Comparison of ENCODE assay signal across 8 mouse cellular contexts in the genomic region with DNA sequence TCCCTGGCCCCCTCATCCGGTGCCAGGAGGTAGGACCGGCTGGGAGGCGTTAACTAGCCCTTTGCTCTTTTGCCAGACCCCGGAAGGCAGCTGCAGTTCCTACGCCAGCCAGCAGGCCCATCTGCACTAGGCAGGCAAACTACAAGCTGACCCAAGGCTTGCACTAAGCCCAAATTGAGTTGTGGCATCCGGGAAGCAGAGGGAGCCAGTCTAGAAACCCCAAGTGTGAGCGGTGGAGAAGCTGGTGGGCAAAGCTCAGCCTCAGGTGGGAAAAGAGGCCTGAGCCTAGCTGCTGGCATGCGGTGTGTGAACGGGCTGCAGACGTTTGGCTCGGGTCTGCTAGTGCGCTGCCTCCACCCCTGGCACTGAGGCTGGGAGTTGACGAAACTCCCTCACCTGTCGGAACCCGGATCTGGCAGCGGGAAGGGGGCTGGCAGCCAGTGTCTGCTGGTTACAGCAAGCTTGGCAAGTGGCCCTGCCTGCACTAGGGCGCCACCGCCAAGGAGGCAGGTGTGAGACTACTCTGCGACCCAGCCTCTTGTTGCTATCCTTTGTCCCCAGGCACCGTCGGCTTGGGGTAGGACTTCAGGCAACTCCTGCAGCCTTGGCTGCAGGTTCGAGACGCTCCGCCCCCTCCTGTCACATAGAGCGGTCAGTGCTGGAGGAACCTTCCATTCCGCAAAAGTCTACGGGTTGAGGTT. TPM values are rescaled to one million over a fixed set of nuclear protein-coding genes. Genes with fewer than 3 reads are reported as not detected.
DNase-seq lines count a peak whose midpoint lies in the region; ATAC-seq and TF ChIP-seq lines count a peak whose summit lies in the region.

A gene (plus strand): TSS at position 232 of the 701 bp plus-strand sequence.

- H3K4me2 ChIP-seq in forebrain, embryonic 11.5 days (ENCODE audit: low read depth, low read length, severe bottlenecking), result peak within 1 kb of the TSS; percentile 74

- ATAC-seq in cerebellum, adult (ENCODE audit: insufficient number of reproducible peaks, low FRiP score, low TSS enrichment), result peak; percentile 21; the same call in 1 of the 2 replicates
- ATAC-seq in forebrain, embryonic 11.5 days (replicated peaks; ENCODE audit: low FRiP score), result peak; percentile 60

- H3K27ac ChIP-seq in ES-E14 (ENCODE audit: insufficient read depth, low read depth, low read length, poor library complexity, severe bottlenecking), result no peak within 1 kb of the TSS
- no peak within 1 kb of the TSS for H3K27ac ChIP-seq in forebrain, embryonic 11.5 days (ENCODE audit: low read depth, low read length)

- in situ Hi-C loops in ES-E14 (cut with MboI; ENCODE audit: low sequenced_read_pairs in 2 of 2, unreplicated experiment in 2 of 2), result no loop called here

- H3K4me3 ChIP-seq in ES-E14 (ENCODE audit: insufficient read depth in 1 of 2, low read depth in 1 of 2, low read length in 2 of 2, poor library complexity in 1 of 2, severe bottlenecking in 1 of 2), result peak within 1 kb of the TSS; percentile 54 to 63
- H3K4me3 ChIP-seq in forebrain, embryonic 11.5 days (ENCODE audit: low read depth, low read length), result peak within 1 kb of the TSS; percentile 33

- intact Hi-C loops in heart, postnatal 14 days (cut with DNase I), result loop anchor here (2.0 to 5.0 kb wide), 2 partner anchors 92 to 163 kb away; no protein-coding TSS in a partner anchor

- no peaks in the 10 kb centered on the region for H3K9me3 ChIP-seq in ES-E14 (ENCODE audit: control insufficient read depth, insufficient read depth, low read depth, low read length)
- H3K9me3 ChIP-seq in forebrain, embryonic 11.5 days (ENCODE audit: control insufficient read depth, low read length), result no peaks in the 10 kb centered on the region

- DNase-seq in ES-E14 (ENCODE audit: low read depth, low spot score), result no peak
- peak; percentile 85 for DNase-seq in forebrain, embryonic 11.5 days (ENCODE audit: low spot score)
- DNase-seq in heart, postnatal 14 days, result peak; percentile 59 to 78
- DNase-seq in kidney, postnatal 4 days, result peak; percentile 88 to 92
- DNase-seq in lung, postnatal 14 days, result peak; percentile 76
- DNase-seq in ovary, postnatal 10 days (ENCODE audit: low spot score), result peak; percentile 58
- DNase-seq in thymus, postnatal 25 days, result peak; percentile 69

- WGBS in forebrain, embryonic 11.5 days, result 2% methylated on average over 27 of the region's 27 CpGs

- H3K4me1 ChIP-seq in ES-E14 (ENCODE audit: control insufficient read depth in 2 of 2, insufficient read depth in 2 of 2, low read length in 2 of 2, poor library complexity in 1 of 2), result peaks cover 2 to 7% of the 10 kb centered on the region in 2 experiments; a peak in 2 of 4 replicates
- peaks cover 15% of the 10 kb centered on the region; the same call in 1 of the 2 replicates for H3K4me1 ChIP-seq in forebrain, embryonic 11.5 days (replicated peaks; ENCODE audit: control insufficient read depth, insufficient read depth, low read length)

- H3K9ac ChIP-seq in ES-E14 (ENCODE audit: insufficient read depth, low read depth, low read length, poor library complexity, severe bottlenecking), result peak within 1 kb of the TSS; percentile 53
- peak within 1 kb of the TSS; percentile 37 for H3K9ac ChIP-seq in forebrain, embryonic 11.5 days (ENCODE audit: low read length)

- peaks cover 13% of the 10 kb centered on the region for H3K27me3 ChIP-seq in forebrain, embryonic 11.5 days (ENCODE audit: control insufficient read depth, insufficient read depth, low read length)

- no peaks in the 10 kb centered on the region for H3K36me3 ChIP-seq in ES-E14 (ENCODE audit: control insufficient read depth, insufficient read depth, low read length, poor library complexity, severe bottlenecking)
- no peaks in the 10 kb centered on the region for H3K36me3 ChIP-seq in forebrain, embryonic 11.5 days (ENCODE audit: control insufficient read depth, insufficient read depth, low read length)

TF ChIP-seq in ES-E14, 5 proteins besides CTCF, POLR2A, EP300 and RAD21:
- TF ChIP-seq MAFK (IDR thresholded peaks at IDR 0.05; ENCODE audit: insufficient read depth, low read depth, low read length) (no peak), ZNF384 (IDR thresholded peaks at IDR 0.05; ENCODE audit: low read depth, low read length) (no peak)

RNA-seq across cellular contexts. Expression of the gene that starts here (rescaled TPM):
- 2.5 and 5.0 TPM in 2 replicates for total RNA-seq in ES-E14 (2012; rRNA removed)
- 1.8 and 2.5 TPM in 2 replicates for polyA plus RNA-seq in forebrain, embryonic 11.5 days (2014; fragmentation: Nextera tagmentation; extraction: Ambion mirVana)
- total RNA-seq in heart, postnatal 14 days (2021), result under 1 TPM; 0.38 to 0.56 TPM

Comparison
In these comparisons a context has a peak if more than half of its experiments do, and no peak if none do; other contexts are left out.
1. Peak in DNase-seq in heart, postnatal 14 days; RNA of the gene not detected or under 1 TPM.